Mouse (Mus musculus) bone marrow macrophage, adult 2 months (primary cell): ENCODE measurements around the gene Nkd1.

Experiments used
- CTCF ChIP-seq: IDR thresholded peaks from 2 replicates; pipeline ENCODE4 v1.5.1; 2012; ENCODE audit warnings: low read depth, mild to moderate bottlenecking, low read length, moderate library complexity
- POLR2A ChIP-seq: IDR thresholded peaks from 2 replicates; pipeline ENCODE4 v1.6.1; 2012; ENCODE audit warnings: mild to moderate bottlenecking, low read depth, low read length, borderline replicate concordance

DNA sequence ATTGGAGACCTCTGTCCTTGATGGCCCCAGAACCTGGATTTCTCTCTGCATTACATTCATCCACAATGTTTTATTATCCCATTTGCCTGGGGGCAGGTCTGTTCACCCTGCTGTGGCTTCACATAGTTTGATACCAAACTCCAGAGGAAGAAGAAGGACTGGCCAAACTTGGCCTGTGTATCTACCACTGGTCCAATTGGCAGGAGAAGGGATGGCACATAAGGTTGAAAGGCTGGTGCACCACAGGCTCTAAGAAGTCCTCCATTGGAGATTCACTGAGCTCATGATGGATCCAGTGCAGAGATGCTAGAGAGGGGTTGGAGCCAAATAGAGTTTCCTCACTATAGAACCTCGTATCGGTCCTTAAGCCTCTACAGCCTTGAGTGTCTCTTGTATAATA is 27.1 kb upstream of the Nkd1 start:
- TF ChIP-seq CTCF (no peak), POLR2A (no peak)
